ENCODE assay signal across 8 mouse cellular contexts in genomic region chr16:58501760-58502301, GRCm38 (mm10). TPM values are rescaled to one million over a fixed set of nuclear protein-coding genes. Genes with fewer than 3 reads are reported as not detected.
DNase-seq lines count a peak whose midpoint lies in the region; ATAC-seq and TF ChIP-seq lines count a peak whose summit lies in the region.

No protein-coding gene starts in this region.

- peaks cover 27% of the 10 kb centered on the region for H3K4me1 ChIP-seq in kidney, postnatal 0 days (replicated peaks; ENCODE audit: insufficient read depth, low read length)
- peaks cover 12% of the 10 kb centered on the region; the same call in 1 of the 2 replicates for H3K4me1 ChIP-seq in bone marrow, adult 2 months (ENCODE audit: control insufficient read depth, insufficient read depth, low read length)
- H3K4me1 ChIP-seq in heart, postnatal 0 days (ENCODE audit: control insufficient read depth, insufficient read depth): peaks cover 47% of the 10 kb centered on the region

- no peak for TF ChIP-seq EP300 in heart, postnatal 0 days (IDR thresholded peaks at IDR 0.05; ENCODE audit: low read depth)

- no peaks in the 10 kb centered on the region for H3K9me3 ChIP-seq in kidney, postnatal 0 days (replicated peaks; ENCODE audit: low read length)
- H3K9me3 ChIP-seq in heart, postnatal 0 days (replicated peaks; ENCODE audit: control insufficient read depth, low read length): no peaks in the 10 kb centered on the region

- 14% methylated on average over 6 of the region's 6 CpGs for WGBS in kidney, postnatal 0 days
- under 1% methylated on average over 6 of the region's 6 CpGs for WGBS in bone marrow, adult 2 months
- WGBS in heart, postnatal 0 days: 30% methylated on average over 6 of the region's 6 CpGs

- TF ChIP-seq POLR2A in bone marrow, adult 2 months (IDR thresholded peaks at IDR 0.05; ENCODE audit: borderline replicate concordance, control insufficient read depth, low read depth, low read length): no peak

- ATAC-seq in kidney, postnatal 0 days (replicated peaks; ENCODE audit: low FRiP score, low read depth): 0 out of 2 replicates have a peak, but pooled peaks have one; percentile 23
- ATAC-seq in heart, postnatal 0 days (ENCODE audit: insufficient read depth, low read depth): peak; percentile 51
- peak; percentile 65 for ATAC-seq in megakaryocyte, adult 5-6 weeks (ENCODE audit: poor library complexity, severe bottlenecking)
- no peak for ATAC-seq in cerebellum, adult (ENCODE audit: insufficient number of reproducible peaks, low FRiP score, low TSS enrichment)

- H3K36me3 ChIP-seq in kidney, postnatal 0 days (ENCODE audit: insufficient read depth, low read length): 0 out of 2 replicates have a peak, but pooled peaks cover 6% of the 10 kb centered on the region
- peaks cover 10% of the 10 kb centered on the region for H3K36me3 ChIP-seq in heart, postnatal 0 days (replicated peaks; ENCODE audit: control insufficient read depth, insufficient read depth, low read length)

- H3K4me2 ChIP-seq in kidney, postnatal 0 days (ENCODE audit: low read length): no peak overlapping the region
- no peak overlapping the region for H3K4me2 ChIP-seq in heart, postnatal 0 days (ENCODE audit: low read depth, low read length)

- TF ChIP-seq CTCF in kidney, postnatal 0 days (IDR thresholded peaks at IDR 0.05; ENCODE audit: low read depth): no peak
- TF ChIP-seq CTCF in bone marrow, adult 2 months (IDR thresholded peaks at IDR 0.05; ENCODE audit: control insufficient read depth, insufficient read depth, low read length): no peak
- TF ChIP-seq CTCF in heart, postnatal 0 days (IDR thresholded peaks at IDR 0.05; ENCODE audit: low read depth): no peak

- H3K9ac ChIP-seq in kidney, postnatal 0 days (ENCODE audit: low read depth, low read length): no peak overlapping the region
- no peak overlapping the region for H3K9ac ChIP-seq in heart, postnatal 0 days (replicated peaks; ENCODE audit: low read depth, low read length)

- peak; percentile 66 for DNase-seq in kidney, postnatal 0 days (ENCODE audit: low spot score)
- DNase-seq in kidney, postnatal 25 days: no peak
- no peak for DNase-seq in heart, postnatal 0 days (ENCODE audit: low spot score)
- no peak for DNase-seq in layer of hippocampus, adult 9-10 months (ENCODE audit: low spot score)
- no peak for DNase-seq in urinary bladder, adult 2 months (ENCODE audit: low spot score)

- peak overlapping the region; percentile 62 for H3K27ac ChIP-seq in kidney, postnatal 0 days
- peak overlapping the region; percentile 78 for H3K27ac ChIP-seq in bone marrow, adult 2 months (ENCODE audit: control insufficient read depth, insufficient read depth, low read depth, low read length, poor library complexity)
- H3K27ac ChIP-seq in heart, postnatal 0 days (ENCODE audit: low read depth): peak overlapping the region; percentile 68

- H3K27me3 ChIP-seq in kidney, postnatal 0 days (ENCODE audit: insufficient read depth, low read length): no peaks in the 10 kb centered on the region
- no peaks in the 10 kb centered on the region for H3K27me3 ChIP-seq in heart, postnatal 0 days (ENCODE audit: control insufficient read depth, insufficient read depth, low read length)

- no peak overlapping the region for H3K4me3 ChIP-seq in kidney, postnatal 0 days (replicated peaks; ENCODE audit: low read depth, low read length)
- no peak overlapping the region for H3K4me3 ChIP-seq in bone marrow, adult 2 months (replicated peaks; ENCODE audit: control insufficient read depth, low read depth, low read length)
- H3K4me3 ChIP-seq in heart, postnatal 0 days (ENCODE audit: low read depth, low read length): no peak overlapping the region

RNA-seq across cellular contexts. Expression of gene St3gal6, which starts 22.2 kb away (rescaled TPM):
- polyA plus RNA-seq in kidney, postnatal 0 days (2015; fragmentation: Nextera tagmentation; extraction: Ambion mirVana): 93.6 and 93.8 TPM in 2 replicates
- 34.9 and 49.0 TPM in 2 replicates for polyA plus RNA-seq in bone marrow, adult 2 months (2011; ENCODE audit: insufficient read depth, insufficient read length, low replicate concordance, missing spikeins)
- total RNA-seq in heart, postnatal 0 days (2014; rRNA removed; ENCODE audit: low replicate concordance): 7.8 and 7.9 TPM in 2 replicates
- 14.7 and 17.2 TPM in 2 replicates for polyA plus RNA-seq in heart, postnatal 0 days (2015; fragmentation: Nextera tagmentation; extraction: Ambion mirVana)
- total RNA-seq in megakaryocyte, adult 5-6 weeks (2015): 9.4 and 15.6 TPM in 2 replicates
- total RNA-seq in megakaryocyte, adult 5-6 weeks (2017): 11.9 and 17.3 TPM in 2 replicates
- polyA plus RNA-seq in urinary bladder, adult 2 months (2012; rRNA removed): 14.3 and 16.2 TPM in 2 replicates
